Mouse (Mus musculus) lung, postnatal 10 days (tissue): ENCODE results near the gene D330045A20Rik.
A peak's percentile ranks its signal among the peaks of the same experiment; 100 is the strongest.
"Not testable (repeated sequence)": the region's sequence is repeated elsewhere in the genome, so short reads cannot be mapped to it uniquely, and the experiment has no call there.

Experiments
- DNase-seq: peaks from one replicate; pipeline ENCODE4 v3.0.0; 2021

The D330045A20Rik gene

GRCm38 (mm10) chrX:139480022-139480894, at the start of gene D330045A20Rik:
Gene D330045A20Rik (plus strand): TSS chrX:139480367.
- DNase-seq = peak; percentile 15

GRCm38 (mm10) chrX:139432550-139432949, 47.6 kb upstream of the D330045A20Rik start:
- DNase-seq = no peak

GRCm38 (mm10) chrX:139435202-139435601, 45.0 kb upstream of the D330045A20Rik start:
- no peak for DNase-seq

- not testable (repeated sequence) for DNase-seq
Observed at GRCm38 (mm10) chrX:139441057-139441456, 39.1 kb upstream of the D330045A20Rik start.

DNA sequence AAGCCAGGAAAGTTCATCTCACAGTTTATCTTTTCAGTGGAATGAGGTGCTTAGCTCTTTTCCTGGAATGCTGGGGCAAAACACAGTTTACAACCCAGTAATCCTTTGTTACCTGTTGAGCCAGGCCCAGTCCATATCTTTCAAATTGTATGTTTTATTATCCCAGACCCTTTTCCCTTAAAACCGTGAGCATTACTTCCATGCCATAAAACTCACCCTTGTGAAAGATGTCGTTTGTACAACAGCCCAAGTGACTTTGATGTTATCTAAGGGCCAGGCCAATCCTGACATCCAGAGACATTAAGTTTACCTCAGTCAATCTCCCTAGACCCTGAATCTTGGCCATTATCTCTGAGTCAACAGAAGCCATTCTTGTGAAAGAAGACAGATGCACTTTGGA, 23.4 kb upstream of the D330045A20Rik start:
- no peak for DNase-seq

DNA sequence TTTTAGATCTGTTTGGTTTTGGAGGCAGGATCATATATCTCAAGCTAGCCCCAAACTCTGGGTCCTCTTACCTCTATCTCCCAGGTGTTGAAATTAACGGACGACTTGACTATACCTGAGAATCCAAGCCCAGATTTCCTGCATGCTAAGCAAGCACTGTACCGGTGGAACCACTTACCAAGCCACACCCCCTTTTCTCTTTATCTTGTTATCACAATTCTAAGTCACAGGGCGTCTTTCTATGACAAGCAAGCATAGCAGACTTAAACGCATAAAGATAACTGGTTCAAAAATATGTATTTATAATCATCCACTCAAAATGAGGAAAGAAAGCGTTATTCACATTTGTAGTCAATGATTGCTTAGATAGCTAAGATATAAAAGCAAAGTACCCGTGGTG, 1.9 kb downstream of the D330045A20Rik start:
- no peak for DNase-seq

DNA sequence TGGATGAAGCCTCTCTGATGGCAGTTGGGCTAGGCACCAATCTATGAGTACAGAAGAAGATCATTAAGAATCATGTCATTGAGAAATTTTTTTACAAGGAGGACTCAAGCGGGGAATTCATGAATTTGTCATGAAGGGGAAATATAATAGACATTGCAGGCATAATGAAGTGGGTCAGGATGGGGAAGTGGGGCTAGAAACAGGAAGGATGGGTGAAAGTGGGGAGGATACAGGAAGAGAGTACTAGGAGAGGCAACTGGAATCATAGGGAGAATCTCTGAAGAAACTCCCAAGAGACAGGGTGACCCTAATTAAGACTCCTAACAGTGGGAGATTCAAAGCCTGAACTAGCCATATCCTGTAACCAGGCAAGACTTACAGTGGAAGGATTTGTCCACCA, 4.8 kb downstream of the D330045A20Rik start:
- DNase-seq = no peak

DNA sequence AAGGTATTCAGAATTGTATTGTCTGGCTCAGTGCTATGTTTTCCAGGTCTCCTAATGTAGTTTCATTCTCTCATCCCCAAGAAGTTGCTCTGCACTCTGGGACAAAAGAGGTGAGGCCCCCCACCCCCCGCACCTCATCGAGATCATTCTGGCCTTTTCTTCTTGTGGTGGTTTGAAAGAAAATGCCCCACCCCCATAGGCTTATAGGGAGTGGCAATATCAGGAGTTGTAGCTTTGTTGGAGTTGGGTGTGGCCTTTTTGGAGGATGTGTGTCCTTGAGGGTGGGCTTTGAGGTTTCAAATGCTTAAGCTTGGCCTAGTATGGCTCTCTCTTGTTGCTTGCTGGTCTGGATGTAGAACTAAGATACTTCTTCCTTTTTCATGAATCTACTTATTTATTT, 36.0 kb downstream of the D330045A20Rik start:
- DNase-seq = no peak

DNA sequence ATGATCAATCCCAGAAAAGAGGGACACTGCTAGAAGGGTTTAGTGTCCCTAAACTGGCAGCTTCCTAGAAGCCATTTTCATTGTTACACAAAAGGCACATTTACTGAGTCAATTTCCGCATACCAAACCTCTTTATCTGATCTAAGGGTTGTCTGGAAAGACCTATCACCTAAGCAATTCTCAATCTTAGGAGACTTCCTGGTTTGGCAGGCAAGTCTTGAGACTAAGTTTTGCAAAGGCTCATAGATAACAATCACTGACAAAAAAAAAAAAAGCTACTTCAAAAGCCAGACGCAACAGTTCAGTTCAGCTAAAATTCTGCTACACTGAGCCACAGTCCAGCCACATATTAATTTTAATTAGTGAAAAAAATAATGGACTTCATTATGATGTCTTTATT, 39.1 kb downstream of the D330045A20Rik start:
- no peak for DNase-seq

DNA sequence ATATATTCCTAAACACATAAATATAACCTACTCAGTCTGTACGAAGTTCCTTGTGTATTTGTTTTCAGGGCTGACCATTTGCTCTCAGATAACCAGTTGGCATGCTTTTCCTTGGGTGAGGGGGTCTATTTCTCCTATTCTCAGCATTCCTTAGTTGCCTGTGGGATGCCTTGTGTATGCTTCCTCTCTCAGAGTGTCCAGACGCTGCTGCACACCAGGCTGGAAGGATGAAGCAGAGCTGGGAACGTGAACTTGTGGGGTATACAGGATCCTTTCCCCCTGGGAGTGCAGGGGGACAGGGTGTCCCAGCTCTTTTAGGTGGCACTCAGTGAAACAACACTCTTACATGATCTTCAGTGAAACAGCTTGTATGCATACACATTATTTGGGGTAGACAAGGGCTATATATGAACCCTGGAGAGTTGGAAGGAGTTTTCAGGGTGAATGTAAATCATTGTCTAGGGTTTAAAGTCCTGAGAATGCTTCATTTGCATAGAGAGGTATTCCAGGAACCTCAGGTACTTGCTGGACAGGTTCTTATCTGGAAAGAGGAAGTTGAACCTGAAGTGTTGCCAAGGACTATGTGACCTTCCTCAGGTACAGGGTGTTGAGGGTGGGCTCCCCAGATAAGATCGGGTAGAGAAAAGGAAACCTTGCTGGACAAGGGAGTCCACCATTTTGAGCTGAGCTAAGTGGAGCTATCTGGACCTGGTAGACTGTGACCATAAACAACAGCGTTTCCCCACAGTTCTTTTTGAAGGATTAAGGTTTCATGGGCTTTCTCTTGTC, 44.3 kb downstream of the D330045A20Rik start:
- DNase-seq = peak; percentile 1

GRCm38 (mm10) chrX:139525724-139526123, 45.6 kb downstream of the D330045A20Rik start:
- DNase-seq = no peak

GRCm38 (mm10) chrX:139526984-139527383, 46.8 kb downstream of the D330045A20Rik start:
- DNase-seq = no peak

- no peak for DNase-seq
Observed at GRCm38 (mm10) chrX:139529678-139530077, 49.5 kb downstream of the D330045A20Rik start.

DNA sequence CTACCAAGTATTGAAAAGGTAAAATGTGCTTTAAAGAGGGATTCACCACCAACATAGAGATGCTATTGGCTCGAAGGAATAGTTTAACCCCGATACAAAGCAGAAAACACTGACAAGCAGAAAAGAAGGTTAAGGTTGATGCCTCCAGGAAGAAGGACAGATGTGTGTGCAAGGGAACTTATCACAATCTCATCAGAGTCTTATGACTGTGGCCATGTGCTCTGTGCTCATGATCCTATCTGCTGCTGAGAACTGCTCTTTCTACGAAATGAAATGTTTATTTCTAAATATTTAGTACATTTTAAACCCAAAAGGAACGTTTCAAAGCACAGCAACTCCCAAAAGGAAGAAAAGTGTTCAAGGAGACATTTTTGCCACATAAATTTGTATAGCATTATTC, 52.1 kb downstream of the D330045A20Rik start:
- no peak for DNase-seq

- no peak for DNase-seq
Observed at GRCm38 (mm10) chrX:139537641-139538397, 57.7 kb downstream of the D330045A20Rik start.

- no peak for DNase-seq
Observed at GRCm38 (mm10) chrX:139543726-139544125, 63.6 kb downstream of the D330045A20Rik start.

- no peak for DNase-seq
Observed at GRCm38 (mm10) chrX:139550456-139550855, 70.3 kb downstream of the D330045A20Rik start.

DNA sequence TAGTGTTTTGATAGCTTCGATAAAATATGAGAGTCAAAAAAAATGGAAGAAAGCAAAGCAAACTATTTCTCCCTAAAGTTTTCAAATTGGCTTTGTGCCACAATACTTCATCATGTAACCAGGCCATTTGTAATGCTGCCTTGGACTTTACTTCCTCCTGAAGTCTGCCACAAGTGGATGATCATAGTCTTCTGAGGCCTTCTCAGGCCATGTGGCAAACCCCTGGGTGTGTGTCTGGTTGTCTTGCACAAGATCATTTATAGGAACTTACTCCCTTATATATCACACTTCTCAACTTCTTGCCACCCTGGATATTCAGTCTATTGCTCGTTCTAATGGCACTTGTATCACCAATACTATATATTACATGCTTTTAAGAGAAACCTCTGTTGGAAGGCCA, 71.9 kb downstream of the D330045A20Rik start:
- DNase-seq = no peak

DNA sequence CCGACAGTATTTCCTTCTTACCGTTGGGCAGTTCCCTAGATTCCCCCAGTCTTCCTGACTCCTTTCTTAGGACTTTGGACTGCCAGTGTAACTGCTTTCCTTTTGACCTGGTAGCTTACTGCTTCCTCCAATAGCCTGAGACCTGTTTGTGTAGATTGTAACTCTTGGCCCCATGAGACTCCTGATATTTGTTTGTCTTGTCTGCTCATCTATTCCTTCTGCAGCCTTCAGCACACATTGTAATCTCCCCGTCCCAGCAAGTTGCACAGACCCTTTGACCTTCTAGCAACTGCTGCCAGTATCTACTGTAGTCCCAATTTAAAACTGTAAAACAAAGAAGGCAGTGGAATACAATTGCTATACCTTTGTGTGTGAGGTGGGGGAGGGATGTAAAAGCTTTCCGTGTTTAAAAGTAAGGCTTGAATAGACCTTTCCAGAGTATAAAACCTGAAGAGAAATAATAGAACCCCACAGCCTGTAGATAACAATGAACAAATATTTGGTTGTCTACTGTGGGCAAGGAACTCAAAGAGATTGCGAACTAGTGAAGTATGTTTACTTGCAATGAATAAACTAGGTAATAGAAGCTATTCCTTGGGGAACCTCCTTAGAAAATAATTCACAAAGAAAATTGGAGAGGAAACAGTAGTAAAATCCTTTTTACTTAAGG, 82.2 kb downstream of the D330045A20Rik start:
- DNase-seq = no peak

GRCm38 (mm10) chrX:139562925-139563461, 82.8 kb downstream of the D330045A20Rik start, which contains the start of gene Rnf128:
Gene Rnf128 (plus strand): TSS chrX:139563316.
- DNase-seq = no peak

DNA sequence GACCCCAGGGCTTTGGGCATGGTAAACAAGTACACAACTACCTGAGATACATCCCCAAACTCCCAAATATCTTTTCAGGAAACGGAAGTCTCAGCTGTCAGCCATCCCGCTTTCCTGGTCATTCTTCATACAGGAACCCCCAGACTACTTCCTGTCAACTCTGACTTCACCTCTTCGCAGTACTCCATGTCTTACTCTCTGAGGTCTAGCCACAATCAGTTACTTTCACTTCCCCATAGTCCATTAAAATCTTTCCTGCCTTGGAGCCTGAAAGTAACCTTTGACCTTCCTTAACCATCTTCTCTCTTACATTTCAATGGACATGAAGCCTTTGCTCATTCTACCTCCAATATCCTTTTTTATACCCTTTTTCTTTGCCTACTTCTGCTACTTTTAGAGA, 89.9 kb downstream of the D330045A20Rik start:
- DNase-seq = no peak

GRCm38 (mm10) chrX:139578649-139579278, 98.6 kb downstream of the D330045A20Rik start:
- no peak for DNase-seq
